Mouse (Mus musculus) kidney, adult 2 months (tissue): ENCODE measurements at regions not wholly inside any gene's neighbourhood (a gene's known extent, or its start where the extent isn't known, plus 50 kb on each side); places are given as distances from the start of the nearest gene placed in this dataset.

Experiments
- CTCF ChIP-seq: fragments of 200-500 bp; conservative IDR thresholded peaks from 2 replicates; pipeline ENCODE4 v1.5.1; 2011; ENCODE audit warnings: low read depth, mild to moderate bottlenecking, control low read depth, low read length, moderate library complexity, mixed read lengths; ENCODE audit not compliant: insufficient read depth, insufficient read length
- POLR2A ChIP-seq: fragments of 200-500 bp; IDR thresholded peaks from one replicate; pipeline ENCODE4 v1.6.1; 2011; ENCODE audit warnings: low read depth, low read length, control low read depth

DNA sequence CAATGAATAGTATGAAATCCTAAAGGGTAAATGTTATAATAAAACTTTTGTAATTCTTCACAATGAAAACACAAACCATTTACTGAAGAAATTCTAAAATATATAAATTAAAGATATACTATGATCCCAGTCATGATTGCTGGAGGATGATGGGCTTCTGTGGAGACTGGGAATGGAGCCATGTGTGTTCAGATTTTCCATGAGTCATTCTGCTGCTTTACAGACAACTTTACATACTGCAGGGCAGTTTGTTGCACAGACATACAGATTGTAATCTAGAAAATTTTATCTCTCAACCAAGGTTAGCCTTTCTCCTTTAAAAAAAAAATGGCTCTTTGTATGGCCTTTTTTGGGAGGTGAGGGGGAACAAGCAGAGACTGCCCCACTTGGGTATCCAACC, 446.5 kb downstream of the Synb start:
- TF ChIP-seq POLR2A (no peak), CTCF (no peak)
